Mouse (Mus musculus) hindbrain, embryonic 11.5 days (tissue): Measurements from ENCODE around the gene Dnaic2. TPM values are rescaled to one million over a fixed set of nuclear protein-coding genes. Genes with fewer than 3 reads are reported as not detected.

Source experiments
- ATAC-seq: fragments of 200-750 bp; cut with Nextera tagmentation; 2 replicates; pipeline ENCODE4 v1.8.0; 2017; ENCODE audit warnings: mild to moderate bottlenecking, moderate TSS enrichment, moderate library complexity; ENCODE audit not compliant: low FRiP score
- DNase-seq: peaks from one replicate; pipeline ENCODE4 v3.0.0-alpha.2; 2015; ENCODE audit warnings: low spot score
- H3K27ac ChIP-seq: fragments of 300-500 bp; sonication (generic); 2 replicates; pipeline ENCODE4 v1.5.1; 2014; ENCODE audit warnings: mild to moderate bottlenecking, low read depth, low read length
- H3K27me3 ChIP-seq: fragments of 300-500 bp; sonication (generic); 2 replicates; pipeline ENCODE4 v1.6.1; 2014; ENCODE audit warnings: mild to moderate bottlenecking, low read length, moderate library complexity, mixed read lengths; ENCODE audit not compliant: control insufficient read depth, insufficient read depth
- H3K36me3 ChIP-seq: fragments of 300-500 bp; sonication (generic); 2 replicates; pipeline ENCODE4 v1.6.1; 2014; ENCODE audit warnings: mild to moderate bottlenecking, low read length, moderate library complexity, mixed read lengths; ENCODE audit not compliant: control insufficient read depth, insufficient read depth
- H3K4me1 ChIP-seq: fragments of 300-500 bp; sonication (generic); replicated peaks from 2 replicates; pipeline ENCODE4 v1.6.1; 2014; ENCODE audit warnings: low read length, mixed read lengths; ENCODE audit not compliant: control insufficient read depth, insufficient read depth
- H3K4me2 ChIP-seq: fragments of 300-500 bp; sonication (generic); replicated peaks from 2 replicates; pipeline ENCODE4 v1.6.1; 2014; ENCODE audit warnings: mild to moderate bottlenecking, low read depth, low read length
- H3K4me3 ChIP-seq: fragments of 300-500 bp; sonication (generic); 2 replicates; pipeline ENCODE4 v1.5.1; 2014; ENCODE audit warnings: low read depth, low read length
- H3K9ac ChIP-seq: fragments of 300-500 bp; sonication (generic); 2 replicates; pipeline ENCODE4 v1.6.1; 2014; ENCODE audit warnings: low read depth, low read length
- H3K9me3 ChIP-seq: fragments of 300-500 bp; sonication (generic); 2 replicates; pipeline ENCODE4 v1.6.1; 2016; ENCODE audit warnings: low read length; ENCODE audit not compliant: control insufficient read depth
- WGBS: fragments of 180-500 bp; shearing (Covaris S2); extraction: QIAGEN DNeasy Blood & Tissue Kit; methylation state at CpG from one replicate; pipeline ENCODE4 v1.1.7; 2014; 5-methylcytosine and 5-hydroxymethylcytosine counted together
- polyA plus RNA-seq: library from polyadenylated mRNA; unstranded; fragments of >200 nt; fragmentation: Nextera tagmentation; extraction: Ambion mirVana; gene quantifications from 2 replicates; pipeline ENCODE4 v1.2.1, GENCODE M21; 2014

The Dnaic2 gene
- polyA plus RNA-seq, 1 experiment from 2014 or later: 4.6 TPM

DNA sequence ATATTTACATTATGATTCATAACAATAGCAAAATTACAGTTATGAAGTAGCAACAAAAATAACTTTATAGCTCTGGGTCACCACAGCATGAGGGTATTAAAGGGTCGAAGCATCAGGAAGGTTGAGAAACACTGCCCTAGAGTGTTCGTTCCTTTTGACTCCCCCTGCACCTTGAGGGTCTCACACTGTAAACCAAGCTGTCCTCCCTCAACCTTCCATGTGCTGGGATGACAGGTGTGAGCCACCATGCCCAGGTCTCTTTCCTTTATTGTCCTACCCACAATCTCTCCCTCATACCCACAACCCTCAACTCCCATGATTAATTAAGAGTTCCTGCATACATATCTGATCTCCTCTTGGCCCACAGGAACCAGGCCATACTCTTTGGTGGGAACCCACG, 15.8 kb upstream of the Dnaic2 start:
- Histone ChIP-seq H3K4me2 (no peak overlapping the region), H3K4me3 (no peak overlapping the region), H3K27me3 (no peaks in the 10 kb centered on the region), H3K9me3 (no peaks in the 10 kb centered on the region), H3K36me3 (no peaks in the 10 kb centered on the region), H3K9ac (no peak overlapping the region), H3K4me1 (no peaks in the 10 kb centered on the region), H3K27ac (no peak overlapping the region)
- no peak for ATAC-seq
- no peak for DNase-seq
- 93% methylated on average over 3 of the region's 3 CpGs for WGBS

GRCm38 (mm10) chr11:114711861-114712260, 15.3 kb upstream of the Dnaic2 start:
- H3K4me3 ChIP-seq: no peak overlapping the region
- no peak for DNase-seq
- no peak overlapping the region for H3K27ac ChIP-seq
- no peak overlapping the region for H3K9ac ChIP-seq
- H3K36me3 ChIP-seq: no peaks in the 10 kb centered on the region
- WGBS: 73% methylated on average over 12 of the region's 12 CpGs
- H3K4me2 ChIP-seq: no peak overlapping the region
- H3K27me3 ChIP-seq: no peaks in the 10 kb centered on the region
- H3K9me3 ChIP-seq: no peaks in the 10 kb centered on the region
- peak; percentile 56; the same call in 1 of the 2 replicates for ATAC-seq
- H3K4me1 ChIP-seq: no peaks in the 10 kb centered on the region

DNA sequence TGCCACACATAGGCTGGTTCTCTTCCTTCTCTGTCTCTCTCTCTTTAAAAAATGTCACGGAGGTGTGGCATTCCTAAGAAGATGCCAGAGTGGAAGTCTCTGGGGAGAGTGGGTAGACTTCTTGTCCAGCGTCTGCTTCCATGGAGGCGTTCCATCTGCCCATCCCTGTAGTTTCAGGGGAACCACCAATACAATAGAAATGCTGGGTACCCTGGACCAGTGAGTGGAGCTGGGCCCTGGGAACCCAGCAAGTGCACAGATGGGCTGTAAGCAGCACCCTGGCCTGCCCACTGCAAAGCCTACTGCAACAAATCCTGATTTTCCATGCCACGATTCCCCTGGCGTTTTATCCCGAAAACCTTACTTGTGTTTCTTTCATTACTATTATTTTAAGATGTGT, 12.7 kb upstream of the Dnaic2 start:
- WGBS: 89% methylated on average over 6 of the region's 6 CpGs
- Histone ChIP-seq H3K9ac (no peak overlapping the region), H3K27me3 (no peaks in the 10 kb centered on the region), H3K4me2 (no peak overlapping the region), H3K4me3 (no peak overlapping the region), H3K4me1 (no peaks in the 10 kb centered on the region), H3K9me3 (no peaks in the 10 kb centered on the region), H3K27ac (no peak overlapping the region), H3K36me3 (no peaks in the 10 kb centered on the region)
- no peak for DNase-seq
- no peak for ATAC-seq

GRCm38 (mm10) chr11:114715531-114715930, 11.7 kb upstream of the Dnaic2 start:
- Histone ChIP-seq H3K27me3 (no peaks in the 10 kb centered on the region), H3K4me1 (no peaks in the 10 kb centered on the region), H3K4me2 (no peak overlapping the region), H3K36me3 (no peaks in the 10 kb centered on the region), H3K4me3 (no peak overlapping the region), H3K9ac (no peak overlapping the region), H3K9me3 (no peaks in the 10 kb centered on the region), H3K27ac (no peak overlapping the region)
- ATAC-seq (no peak), DNase-seq (no peak)
- 70% methylated on average over 7 of the region's 7 CpGs for WGBS

- WGBS: 90% methylated on average over 10 of the region's 10 CpGs
- Histone ChIP-seq H3K36me3 (no peaks in the 10 kb centered on the region), H3K27me3 (no peaks in the 10 kb centered on the region), H3K4me1 (no peaks in the 10 kb centered on the region), H3K9me3 (no peaks in the 10 kb centered on the region), H3K27ac (no peak overlapping the region), H3K4me3 (no peak overlapping the region), H3K9ac (no peak overlapping the region), H3K4me2 (no peak overlapping the region)
- ATAC-seq: no peak
- no peak for DNase-seq
These were observed 6.7 kb upstream of the Dnaic2 start for GRCm38 (mm10) chr11:114720535-114720934.

- Histone ChIP-seq H3K4me1 (0 out of 2 replicates have a peak, but pooled peaks cover 2% of the 10 kb centered on the region), H3K27me3 (no peaks in the 10 kb centered on the region), H3K36me3 (no peaks in the 10 kb centered on the region), H3K9ac (no peak overlapping the region), H3K9me3 (no peaks in the 10 kb centered on the region), H3K4me2 (no peak overlapping the region), H3K27ac (no peak overlapping the region), H3K4me3 (no peak overlapping the region)
- WGBS: 82% methylated on average over 8 of the region's 8 CpGs
- ATAC-seq (no peak), DNase-seq (no peak)
These were observed 4.8 kb upstream of the Dnaic2 start for GRCm38 (mm10) chr11:114722438-114722837.

DNA sequence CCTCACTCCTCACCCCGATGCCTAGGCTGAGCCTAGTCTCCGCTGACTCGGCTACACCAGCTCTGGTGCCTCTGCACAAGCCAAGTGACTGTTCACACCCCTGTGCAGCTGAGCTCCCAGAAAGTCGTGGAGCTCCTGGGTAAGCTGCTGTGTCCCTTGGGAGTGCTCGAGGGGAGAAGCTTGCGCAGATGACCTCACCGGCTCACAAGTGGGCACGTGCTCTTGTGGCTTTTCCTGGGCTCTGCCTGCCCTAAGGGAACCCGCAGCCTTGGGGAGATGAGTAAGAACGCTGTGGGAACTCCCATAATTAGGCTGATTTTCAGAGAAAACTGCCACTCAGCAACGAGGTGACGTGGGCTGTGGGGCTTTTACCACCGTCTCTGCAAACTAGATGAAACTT, 4.2 kb upstream of the Dnaic2 start:
- 0 out of 2 replicates have a peak, but pooled peaks cover 6% of the 10 kb centered on the region for H3K4me1 ChIP-seq
- WGBS: 79% methylated on average over 13 of the region's 13 CpGs
- no peak for DNase-seq

DNA sequence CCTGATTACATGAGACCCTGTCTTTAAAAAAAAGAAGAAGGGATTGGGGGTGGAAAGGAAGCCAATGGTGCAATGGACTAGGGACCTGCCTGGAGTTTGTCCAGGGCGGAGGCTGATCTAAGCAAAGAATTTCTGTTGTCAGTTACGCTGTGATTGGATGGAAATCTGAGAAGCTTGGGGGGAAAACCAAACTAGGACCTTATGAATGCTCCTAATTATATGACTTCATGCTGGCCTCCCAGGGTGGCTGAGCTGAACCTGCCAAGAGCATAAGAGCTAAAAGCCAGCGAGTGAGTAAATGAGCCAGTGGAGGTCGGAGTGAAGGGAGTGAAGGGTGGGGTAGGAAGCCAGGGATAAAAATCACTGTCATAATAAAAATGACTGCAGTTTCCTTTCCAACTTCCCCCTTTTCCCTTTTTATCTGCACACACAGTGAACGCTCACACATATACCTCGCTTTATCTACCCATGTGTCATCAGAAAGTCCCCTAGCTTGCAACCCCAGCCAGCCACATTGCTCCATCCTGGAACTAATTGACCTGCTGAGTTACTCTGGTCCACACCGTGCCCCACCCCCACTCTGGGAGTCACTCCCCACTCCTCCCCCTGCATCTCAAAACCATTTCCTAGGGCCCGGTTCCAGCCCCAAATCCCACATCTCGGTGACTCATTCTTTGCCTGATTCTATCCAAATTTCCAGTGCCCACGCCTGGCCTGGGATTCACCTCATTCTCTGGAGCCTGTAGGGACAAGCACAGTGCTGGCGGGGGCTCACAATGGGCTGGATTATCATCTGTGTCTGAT, 2.2 kb upstream of the Dnaic2 start:
- WGBS: 72% methylated on average over 11 of the region's 11 CpGs
- Histone ChIP-seq H3K27ac (no peak overlapping the region), H3K9ac (no peak overlapping the region), H3K4me1 (0 out of 2 replicates have a peak, but pooled peaks cover 6% of the 10 kb centered on the region), H3K9me3 (no peaks in the 10 kb centered on the region), H3K4me3 (no peak overlapping the region), H3K36me3 (no peaks in the 10 kb centered on the region), H3K4me2 (no peak overlapping the region), H3K27me3 (no peaks in the 10 kb centered on the region)
- DNase-seq (no peak), ATAC-seq (no peak)

More for the DNA sequence above, 4.2 kb upstream of the Dnaic2 start:
- Histone ChIP-seq H3K36me3 (no peaks in the 10 kb centered on the region), H3K9me3 (no peaks in the 10 kb centered on the region), H3K4me2 (no peak overlapping the region), H3K9ac (no peak overlapping the region), H3K4me3 (no peak overlapping the region), H3K27me3 (no peaks in the 10 kb centered on the region), H3K27ac (no peak overlapping the region)
- ATAC-seq: no peak

DNA sequence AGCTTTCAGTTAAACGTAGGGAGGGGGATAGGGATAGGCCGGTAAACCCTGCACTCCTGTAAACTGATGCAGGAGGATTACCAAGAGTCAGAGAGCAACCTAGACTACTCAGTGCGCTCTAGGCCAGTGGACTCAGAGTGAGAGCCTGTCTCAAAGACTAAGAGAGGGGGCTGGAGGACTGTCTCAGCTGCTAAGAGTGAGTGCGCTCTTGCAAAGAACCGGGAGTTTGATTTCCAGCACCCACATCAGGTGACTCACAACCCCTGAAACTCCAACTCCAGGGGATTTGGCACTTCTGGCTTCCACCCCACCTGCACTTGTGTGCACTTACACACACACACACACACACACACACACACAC, 598 bp downstream of the Dnaic2 start:
- peak overlapping the region; percentile 46 for H3K4me2 ChIP-seq
- no peak overlapping the region for H3K27ac ChIP-seq
- H3K36me3 ChIP-seq: no peaks in the 10 kb centered on the region
- H3K4me1 ChIP-seq: 0 out of 2 replicates have a peak, but pooled peaks cover 6% of the 10 kb centered on the region
- H3K9me3 ChIP-seq: no peaks in the 10 kb centered on the region
- no peak for DNase-seq
- H3K27me3 ChIP-seq: no peaks in the 10 kb centered on the region
- ATAC-seq: no peak
- H3K9ac ChIP-seq: peak overlapping the region; percentile 23; the same call in 1 of the 2 replicates
- WGBS: 38% methylated on average over 5 of the region's 5 CpGs
- no peak overlapping the region; the same call in 1 of the 2 replicates for H3K4me3 ChIP-seq
